In genomic region chr5:143356686-143357388, GRCm38 (mm10) we compare ENCODE assay signal across 8 mouse cellular contexts. TPM values are rescaled to one million over a fixed set of nuclear protein-coding genes. Genes with fewer than 3 reads are reported as not detected.
DNase-seq lines count a peak whose midpoint lies in the region; ATAC-seq lines count a peak whose summit lies in the region.
"Had no signal": no experiment of that assay in that cellular context is flagged by ENCODE, and none has a peak within 500 bp of the region (broad histone marks: within the 10 kb centered on the region; RNA-seq: fewer than 3 reads in every experiment).

Gene Grid2ip, plus strand, starts transcription at chr5:143357338.

- no peak within 1 kb of the TSS for H3K27ac ChIP-seq in lung, embryonic 16.5 days (ENCODE audit: low read length)
- H3K27ac ChIP-seq in embryonic facial prominence, embryonic 15.5 days (replicated peaks): no peak within 1 kb of the TSS
- peak within 1 kb of the TSS; percentile 50 for H3K27ac ChIP-seq in limb, embryonic 10.5 days
- no peak within 1 kb of the TSS for H3K27ac ChIP-seq in stomach, embryonic 16.5 days (ENCODE audit: low read length)

- H3K4me3 ChIP-seq in lung, embryonic 16.5 days (ENCODE audit: low read length): 0 out of 2 replicates have a peak within 1 kb of the TSS, but pooled peaks have one; percentile 12
- H3K4me3 ChIP-seq in embryonic facial prominence, embryonic 15.5 days (replicated peaks): peak within 1 kb of the TSS; percentile 25
- H3K4me3 ChIP-seq in limb, embryonic 10.5 days: peak within 1 kb of the TSS; percentile 47
- no peak within 1 kb of the TSS for H3K4me3 ChIP-seq in stomach, embryonic 16.5 days (replicated peaks; ENCODE audit: low read length)

- peaks cover 26% of the 10 kb centered on the region for H3K27me3 ChIP-seq in lung, embryonic 16.5 days (ENCODE audit: control insufficient read depth, insufficient read depth, low read depth, low read length)
- H3K27me3 ChIP-seq in embryonic facial prominence, embryonic 15.5 days: peaks cover 20% of the 10 kb centered on the region
- H3K27me3 ChIP-seq in limb, embryonic 10.5 days (ENCODE audit: low read depth, poor library complexity, severe bottlenecking): peaks cover 50% of the 10 kb centered on the region
- peaks cover 16% of the 10 kb centered on the region for H3K27me3 ChIP-seq in stomach, embryonic 16.5 days (ENCODE audit: control insufficient read depth, insufficient read depth, low read length)

- no peak within 1 kb of the TSS for H3K9ac ChIP-seq in lung, embryonic 16.5 days (ENCODE audit: low read length)
- H3K9ac ChIP-seq in embryonic facial prominence, embryonic 15.5 days: 0 out of 2 replicates have a peak within 1 kb of the TSS, but pooled peaks have one; percentile 12
- no peak within 1 kb of the TSS for H3K9ac ChIP-seq in stomach, embryonic 16.5 days (ENCODE audit: low read length)

- no peak for ATAC-seq in lung, embryonic 16.5 days (ENCODE audit: low read depth)
- ATAC-seq in embryonic facial prominence, embryonic 15.5 days (ENCODE audit: insufficient number of reproducible peaks, low FRiP score, low TSS enrichment, low read depth): no peak
- no peak for ATAC-seq in stomach, embryonic 16.5 days (ENCODE audit: insufficient read depth, low FRiP score)

- WGBS in lung, embryonic 16.5 days: 15% methylated on average over 17 of the region's 17 CpGs
- WGBS in embryonic facial prominence, embryonic 15.5 days: 14% methylated on average over 17 of the region's 17 CpGs
- 15% methylated on average over 17 of the region's 17 CpGs for WGBS in limb, embryonic 10.5 days
- 22% methylated on average over 17 of the region's 17 CpGs for WGBS in stomach, embryonic 16.5 days

- no peaks in the 10 kb centered on the region for H3K36me3 ChIP-seq in lung, embryonic 16.5 days (ENCODE audit: control insufficient read depth, insufficient read depth, low read length)
- H3K36me3 ChIP-seq in embryonic facial prominence, embryonic 15.5 days: no peaks in the 10 kb centered on the region
- no peaks in the 10 kb centered on the region for H3K36me3 ChIP-seq in limb, embryonic 10.5 days
- H3K36me3 ChIP-seq in stomach, embryonic 16.5 days (ENCODE audit: control insufficient read depth, insufficient read depth, low read length): no peaks in the 10 kb centered on the region

- H3K9me3 ChIP-seq in lung, embryonic 16.5 days (ENCODE audit: control insufficient read depth, low read length): no peaks in the 10 kb centered on the region
- H3K9me3 ChIP-seq in embryonic facial prominence, embryonic 15.5 days (replicated peaks): no peaks in the 10 kb centered on the region
- H3K9me3 ChIP-seq in limb, embryonic 10.5 days (replicated peaks): no peaks in the 10 kb centered on the region
- H3K9me3 ChIP-seq in stomach, embryonic 16.5 days (replicated peaks; ENCODE audit: control insufficient read depth, low read length): no peaks in the 10 kb centered on the region

- no peak for DNase-seq in lung, adult 18-20 months
- no peak for DNase-seq in limb, embryonic 10.5 days (ENCODE audit: low spot score)
- no peak for DNase-seq in adrenal gland, adult (ENCODE audit: inconsistent age in 2 of 2, low spot score in 1 of 2)
- DNase-seq in gastrocnemius, postnatal 10 days: no peak
- DNase-seq: adrenal gland, postnatal 36 days had no signal

- peak within 1 kb of the TSS; percentile 35 for H3K4me2 ChIP-seq in lung, embryonic 16.5 days (ENCODE audit: low read depth, low read length)
- peak within 1 kb of the TSS; percentile 46 for H3K4me2 ChIP-seq in embryonic facial prominence, embryonic 15.5 days (replicated peaks)
- H3K4me2 ChIP-seq in stomach, embryonic 16.5 days (ENCODE audit: low read depth, low read length): peak within 1 kb of the TSS; percentile 21

- H3K4me1 ChIP-seq in lung, embryonic 16.5 days (replicated peaks; ENCODE audit: control insufficient read depth, insufficient read depth, low read length): peaks cover 4% of the 10 kb centered on the region; the same call in 1 of the 2 replicates
- H3K4me1 ChIP-seq in embryonic facial prominence, embryonic 15.5 days: peaks cover 5% of the 10 kb centered on the region
- H3K4me1 ChIP-seq in limb, embryonic 10.5 days: peaks cover 15% of the 10 kb centered on the region
- H3K4me1 ChIP-seq in stomach, embryonic 16.5 days (ENCODE audit: control insufficient read depth, insufficient read depth, low read length): peaks cover 6% of the 10 kb centered on the region; the same call in 1 of the 2 replicates

RNA-seq across cellular contexts. Expression of gene Grid2ip, which starts in this region (rescaled TPM):
- polyA plus RNA-seq in lung, embryonic 16.5 days (2015; fragmentation: Nextera tagmentation; extraction: Ambion mirVana): 0.04 TPM in 1 of 2 replicates, not detected in the other
- polyA plus RNA-seq in embryonic facial prominence, embryonic 15.5 days (2015; fragmentation: Nextera tagmentation; extraction: Ambion mirVana): 0.68 and 1.8 TPM in 2 replicates
- 0.14 and 0.48 TPM in 2 replicates for polyA plus RNA-seq in limb, embryonic 10.5 days (2016; fragmentation: Nextera tagmentation; extraction: Ambion mirVana)
- 2.9 and 4.5 TPM in 2 replicates for polyA plus RNA-seq in stomach, embryonic 16.5 days (2015; fragmentation: Nextera tagmentation; extraction: Ambion mirVana)
- total RNA-seq in gastrocnemius, postnatal 10 days (2021): under 1 TPM; 0.05 to 0.11 TPM
